Mouse (Mus musculus) embryo, embryonic 9.5 days (tissue): ENCODE results near the gene Mon1a.

Experiments
- DNase-seq: peaks from one replicate; pipeline ENCODE4 v3.0.0-alpha.2; 2017; ENCODE audit errors: extremely low spot score

Gene Mon1a

DNA sequence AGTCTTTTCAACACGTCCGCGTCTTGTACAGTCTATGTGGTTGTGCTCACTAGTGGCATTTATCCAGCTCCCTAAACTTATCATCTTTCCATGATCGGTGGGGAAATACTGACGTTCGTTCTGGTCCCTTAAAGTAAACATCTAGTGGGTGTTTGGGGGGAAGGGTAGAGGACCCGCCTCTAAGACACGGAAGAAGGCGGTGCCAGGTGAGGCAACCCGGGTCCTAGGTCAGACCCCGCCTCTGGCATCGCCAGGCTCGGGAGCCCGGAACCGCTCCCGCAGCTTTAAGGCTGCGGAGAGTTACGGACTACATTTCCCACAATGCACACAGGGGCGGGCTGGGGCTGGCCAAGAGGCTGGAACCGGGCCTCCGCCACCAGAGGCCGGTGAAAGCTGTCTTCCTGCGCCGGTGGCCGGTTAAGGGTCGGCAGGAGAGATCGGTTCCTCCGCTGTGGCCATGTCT is at the start of gene Mon1a:
Gene Mon1a, plus strand, starts transcription at position 348 of the 463 bp plus-strand sequence.
- DNase-seq = peak; percentile 86

DNA sequence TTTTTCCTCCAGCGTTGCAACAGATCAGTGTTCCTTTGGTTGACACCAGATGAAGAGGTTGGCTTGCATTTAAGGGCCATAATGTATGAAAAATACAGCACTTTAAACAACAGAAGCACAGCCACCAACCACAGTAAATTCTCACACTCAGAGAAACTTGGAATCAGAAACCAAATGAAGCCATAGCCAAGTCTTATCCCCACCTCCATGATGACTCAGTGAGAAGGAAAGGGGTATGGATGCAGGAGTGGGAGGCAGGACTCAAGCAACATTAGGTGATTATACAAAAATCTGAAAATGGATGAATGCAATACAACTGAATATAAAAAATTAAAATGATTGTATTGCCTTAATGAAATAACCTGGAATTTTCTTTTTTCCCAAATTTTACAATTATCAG is 49.1 kb upstream of the Mon1a start:
- no peak for DNase-seq

DNA sequence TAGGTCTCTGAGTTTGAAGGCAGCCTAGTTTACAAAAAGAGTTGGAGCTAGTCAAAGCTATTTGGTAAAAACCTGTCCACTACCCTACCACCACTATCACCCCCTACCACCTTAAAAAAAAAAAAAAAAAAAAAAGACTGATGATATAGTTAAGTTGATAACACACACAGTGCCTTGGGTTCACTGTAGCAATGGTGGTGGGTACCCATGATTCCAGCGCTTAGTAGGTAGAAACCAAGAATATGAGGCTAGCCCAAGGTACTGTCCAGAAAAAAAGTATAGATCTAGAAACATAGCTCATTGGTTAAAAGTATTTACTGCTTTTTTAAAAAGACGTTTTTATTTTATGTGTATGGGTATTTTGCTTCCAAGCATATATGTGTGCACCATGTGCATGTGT is 45.2 kb upstream of the Mon1a start:
- DNase-seq = no peak

DNA sequence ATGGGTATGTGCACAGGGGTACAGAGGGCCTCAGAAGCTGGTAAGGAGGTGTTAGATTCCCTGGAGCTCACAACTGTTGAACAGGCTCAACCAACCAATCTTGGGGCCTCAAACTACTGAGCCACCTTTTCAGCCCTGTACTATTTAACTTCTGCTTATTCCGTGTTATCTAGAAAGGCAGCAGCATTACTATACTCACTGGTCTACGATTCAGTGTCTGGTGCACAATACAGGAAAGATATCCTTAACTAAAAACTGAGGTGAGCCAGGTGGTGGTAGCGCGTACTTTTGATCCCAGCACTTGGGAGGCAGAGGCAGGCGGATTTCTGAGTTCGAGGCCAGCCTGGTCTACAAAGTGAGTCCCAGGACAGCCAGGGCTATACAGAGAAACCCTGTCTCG is 39.0 kb upstream of the Mon1a start:
- no peak for DNase-seq

DNA sequence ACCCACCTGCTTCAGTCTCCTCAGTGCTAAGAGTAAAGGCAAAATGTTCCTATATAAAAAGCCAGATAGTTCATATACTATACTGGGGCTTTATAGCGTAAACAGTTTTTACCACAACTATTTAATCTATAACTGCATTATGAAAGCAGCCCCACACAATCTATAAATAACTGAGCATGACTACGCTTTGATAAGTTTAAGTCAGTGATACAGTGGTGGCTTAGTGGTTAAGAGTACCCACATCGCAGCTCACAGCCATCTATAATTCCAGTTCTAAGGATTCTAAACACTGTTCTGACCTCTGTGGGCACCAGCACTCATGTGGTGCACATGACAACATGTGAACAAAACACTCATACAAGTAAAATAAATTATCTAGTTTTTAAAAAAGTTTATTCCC is 29.6 kb upstream of the Mon1a start:
- no peak for DNase-seq

DNA sequence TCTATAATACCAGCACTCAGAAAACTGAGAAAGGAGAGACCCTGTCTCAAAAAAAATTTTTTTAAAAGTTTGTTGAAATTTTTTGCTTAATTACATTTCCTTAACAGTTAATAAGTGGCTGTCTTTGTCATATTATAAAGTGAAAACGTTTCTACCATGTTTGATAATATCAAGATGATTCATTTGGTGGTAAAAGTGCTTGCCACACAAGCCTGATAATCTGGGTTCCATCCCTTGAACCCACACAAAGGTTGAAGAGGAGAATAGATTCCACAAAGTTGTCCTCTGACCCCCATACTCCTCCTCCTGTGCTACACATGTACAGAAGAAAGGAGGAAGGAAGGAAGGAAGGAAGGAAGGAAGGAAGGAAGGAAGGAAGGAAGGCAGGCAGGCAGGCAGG is 23.5 kb upstream of the Mon1a start:
- DNase-seq = no peak

DNA sequence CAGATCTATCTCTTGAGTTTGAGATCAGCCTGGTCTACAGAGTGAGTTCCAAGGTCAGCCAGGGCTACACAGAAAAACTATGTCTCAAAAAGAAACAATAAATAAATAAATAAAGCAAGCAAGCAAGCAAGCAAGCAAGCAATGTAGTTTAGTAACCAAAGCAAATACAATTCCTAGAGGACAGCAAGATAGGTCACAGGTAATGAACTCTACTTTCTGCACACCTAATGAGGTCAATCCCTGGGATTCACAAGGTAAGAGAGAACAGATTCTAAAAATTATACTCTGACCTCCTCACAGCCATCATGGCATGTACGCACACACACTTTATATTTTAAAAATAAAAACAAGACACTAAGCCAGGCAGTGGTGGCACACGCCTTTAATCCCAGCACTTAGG is 21.9 kb upstream of the Mon1a start:
- no peak for DNase-seq

DNA sequence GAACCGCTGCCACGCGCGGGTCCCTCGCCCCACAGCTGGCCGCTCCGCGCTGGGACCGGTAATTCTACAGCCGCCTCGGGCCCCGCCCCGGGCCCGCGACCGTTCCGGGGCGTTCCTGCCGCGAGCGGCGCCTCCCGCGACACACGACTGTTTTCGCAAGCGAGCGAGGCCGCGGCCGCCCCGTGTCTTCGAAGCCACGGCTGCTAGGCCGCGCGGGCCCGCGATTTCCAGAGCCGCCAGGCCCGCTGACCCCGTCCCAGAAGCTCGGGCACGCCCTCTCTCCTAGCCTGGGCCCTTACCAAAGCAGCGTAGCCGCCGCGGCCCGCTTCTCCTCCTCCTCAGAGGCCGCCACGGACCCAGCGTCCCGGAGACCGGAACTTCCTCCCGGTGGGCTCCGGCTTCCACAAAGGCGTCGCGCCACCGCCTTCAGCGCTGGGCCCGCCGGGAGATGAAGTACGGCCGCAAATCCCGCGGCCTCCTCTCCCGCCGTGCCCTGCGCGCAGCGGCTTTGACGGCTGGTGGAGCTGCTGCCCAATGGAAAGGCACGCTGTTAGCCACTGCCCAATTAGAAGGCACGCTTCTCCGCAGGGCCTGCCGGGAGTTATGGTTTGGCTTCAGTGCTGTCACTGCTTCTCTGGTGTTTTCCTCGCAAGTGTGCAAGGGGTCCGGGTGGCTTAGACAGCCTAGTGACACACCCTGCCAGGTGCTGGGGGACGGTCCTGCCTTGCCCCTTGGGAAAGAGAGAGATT is 15.4 kb upstream of the Mon1a start:
- DNase-seq = peak; percentile 90

DNA sequence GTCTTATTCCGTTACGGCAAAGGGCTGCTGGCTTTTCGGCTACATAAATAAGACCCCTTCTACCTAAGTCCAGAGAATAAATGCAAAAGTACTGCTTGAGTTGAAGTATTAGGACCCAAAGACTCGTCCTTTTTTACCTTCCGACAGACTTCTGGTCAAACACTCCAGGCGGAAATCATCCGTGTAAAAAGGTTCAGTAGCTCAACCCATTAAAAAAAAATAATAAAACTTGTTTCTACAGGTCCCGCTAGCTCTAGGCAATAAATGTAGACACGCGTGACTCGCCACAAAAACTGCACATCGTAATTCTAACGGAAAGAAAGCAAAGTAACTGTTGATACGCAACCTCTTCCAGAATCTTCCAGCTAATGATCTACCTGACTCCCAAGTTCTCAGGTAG is 14.8 kb upstream of the Mon1a start, which contains the start of gene Rbm6:
Gene Rbm6, minus strand, starts transcription at position 101 of the 400 bp plus-strand sequence.
- DNase-seq = no peak

DNA sequence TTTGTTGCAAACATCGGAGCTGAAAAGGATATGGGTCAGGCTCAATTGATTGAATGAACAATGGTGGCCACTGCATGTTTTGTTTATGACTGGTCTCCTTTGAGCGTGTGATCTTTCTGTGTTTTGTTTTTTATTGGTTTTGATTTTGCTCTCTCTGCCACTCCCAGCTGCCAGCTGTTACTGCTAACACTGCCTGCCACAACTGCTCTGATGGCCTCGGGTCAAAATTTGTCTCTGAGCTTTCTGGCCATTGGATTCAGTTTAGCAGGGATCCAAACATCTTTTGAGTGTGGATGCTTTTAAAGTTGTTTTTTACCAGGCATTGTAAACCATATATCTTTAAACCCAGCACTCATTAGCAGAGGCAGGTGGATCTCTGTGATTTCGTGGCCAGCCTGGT is 7.5 kb upstream of the Mon1a start:
- DNase-seq = no peak

DNA sequence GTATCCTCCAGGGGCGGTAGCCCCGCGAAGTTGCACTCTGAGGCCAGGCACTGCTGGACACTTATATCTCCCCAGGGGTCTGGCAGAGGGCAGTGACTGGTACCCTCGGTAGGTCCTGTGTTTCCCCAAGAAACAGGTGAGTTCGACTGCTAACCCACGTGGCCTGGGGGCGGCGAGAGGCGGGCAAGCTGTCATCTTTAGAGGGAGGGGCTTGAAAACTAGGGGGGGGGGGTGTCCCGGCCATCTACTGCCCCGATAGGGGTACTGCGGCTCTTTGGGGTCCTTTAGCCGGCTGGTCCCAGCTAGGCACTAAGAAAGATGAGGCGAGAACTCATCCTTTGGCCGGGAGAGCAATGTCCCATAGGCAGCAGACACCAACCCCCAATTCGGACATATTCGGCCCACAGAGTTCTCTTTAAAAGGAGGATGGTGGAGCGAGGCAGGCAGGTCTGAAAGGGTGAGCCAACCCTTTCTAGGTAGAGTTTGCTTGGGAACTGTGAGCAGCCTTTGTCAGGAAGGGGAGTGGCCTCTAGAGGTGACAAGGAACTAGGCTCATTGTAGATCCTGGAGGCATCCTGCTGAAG is 408 bp downstream of the Mon1a start:
- no peak for DNase-seq

DNA sequence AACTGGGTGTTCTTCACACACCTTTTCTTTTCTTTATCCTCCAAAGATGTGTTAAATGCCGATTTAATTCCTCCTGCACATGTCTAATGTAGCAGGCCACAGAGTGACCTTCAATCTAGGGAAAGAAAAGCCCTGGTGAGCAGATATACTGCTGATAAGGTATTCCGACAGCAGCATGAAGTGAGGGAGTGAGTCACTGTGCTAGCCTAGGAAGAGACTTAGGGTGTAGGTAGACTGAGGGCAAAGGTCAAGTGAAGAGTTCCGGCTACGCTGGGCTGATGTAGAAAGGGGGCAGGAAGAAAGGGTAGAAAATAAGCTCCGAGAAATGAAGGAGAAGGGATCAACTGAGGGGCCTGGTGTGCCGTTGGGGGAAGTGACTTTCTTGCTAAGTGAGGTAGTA is 2.3 kb downstream of the Mon1a start:
- no peak for DNase-seq

DNA sequence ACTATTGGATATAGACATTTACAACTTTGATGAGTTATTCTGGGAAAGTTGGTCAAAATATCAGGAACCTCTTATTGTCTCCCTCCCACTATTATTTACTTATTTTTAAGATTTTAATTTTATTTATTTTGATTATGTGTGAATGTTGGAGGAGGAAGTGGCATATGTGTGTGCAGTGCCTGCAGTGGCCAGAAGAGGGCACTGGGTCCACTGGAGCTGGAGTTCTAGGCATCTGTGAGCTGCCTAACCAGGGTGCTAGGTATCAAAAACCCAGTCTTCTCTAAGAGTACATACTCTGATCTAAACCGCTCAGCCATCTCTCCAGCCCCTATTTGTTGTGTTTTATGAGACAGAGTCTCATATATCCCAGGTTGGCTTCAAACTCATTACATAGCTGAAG is 3.1 kb downstream of the Mon1a start:
- DNase-seq = no peak

DNA sequence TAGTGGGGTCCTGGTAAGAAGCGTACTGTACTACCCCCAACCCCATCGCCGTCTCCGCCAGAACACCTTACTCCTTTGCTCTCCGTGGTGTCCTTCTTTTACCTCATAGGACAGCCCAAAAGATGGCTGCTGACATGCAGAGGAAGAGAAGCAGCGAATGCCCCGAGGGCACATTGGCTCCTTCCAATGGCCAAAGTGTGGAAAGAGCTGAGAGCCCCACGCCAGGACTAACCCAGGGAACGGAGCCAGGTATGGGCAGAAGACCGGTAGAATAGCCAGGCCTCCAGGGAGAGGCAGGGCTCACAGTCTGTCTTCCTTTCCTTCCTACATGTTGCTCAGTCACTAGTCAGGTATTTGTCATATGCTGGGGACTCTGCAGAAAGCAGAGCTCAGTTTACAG is 10.6 kb downstream of the Mon1a start:
- no peak for DNase-seq

DNA sequence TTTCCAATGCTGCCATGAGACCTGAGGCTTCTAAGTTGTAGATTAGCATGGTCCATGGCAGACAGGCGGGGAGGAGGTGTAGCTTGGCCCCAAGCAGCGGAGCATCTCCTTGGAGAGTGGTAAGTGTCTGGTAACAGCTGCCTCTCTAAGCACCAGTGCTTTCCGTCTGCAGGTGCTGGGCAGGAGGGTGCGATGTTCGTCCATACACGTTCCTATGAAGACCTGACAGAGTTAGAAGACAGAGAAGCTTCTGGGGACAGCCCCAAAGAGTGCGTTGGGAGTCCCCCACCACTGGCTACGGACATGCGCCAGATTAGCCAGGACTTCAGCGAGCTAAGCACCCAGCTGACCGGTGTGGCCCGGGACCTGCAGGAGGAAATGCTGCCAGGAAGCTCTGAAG is 11.9 kb downstream of the Mon1a start:
- no peak for DNase-seq

DNA sequence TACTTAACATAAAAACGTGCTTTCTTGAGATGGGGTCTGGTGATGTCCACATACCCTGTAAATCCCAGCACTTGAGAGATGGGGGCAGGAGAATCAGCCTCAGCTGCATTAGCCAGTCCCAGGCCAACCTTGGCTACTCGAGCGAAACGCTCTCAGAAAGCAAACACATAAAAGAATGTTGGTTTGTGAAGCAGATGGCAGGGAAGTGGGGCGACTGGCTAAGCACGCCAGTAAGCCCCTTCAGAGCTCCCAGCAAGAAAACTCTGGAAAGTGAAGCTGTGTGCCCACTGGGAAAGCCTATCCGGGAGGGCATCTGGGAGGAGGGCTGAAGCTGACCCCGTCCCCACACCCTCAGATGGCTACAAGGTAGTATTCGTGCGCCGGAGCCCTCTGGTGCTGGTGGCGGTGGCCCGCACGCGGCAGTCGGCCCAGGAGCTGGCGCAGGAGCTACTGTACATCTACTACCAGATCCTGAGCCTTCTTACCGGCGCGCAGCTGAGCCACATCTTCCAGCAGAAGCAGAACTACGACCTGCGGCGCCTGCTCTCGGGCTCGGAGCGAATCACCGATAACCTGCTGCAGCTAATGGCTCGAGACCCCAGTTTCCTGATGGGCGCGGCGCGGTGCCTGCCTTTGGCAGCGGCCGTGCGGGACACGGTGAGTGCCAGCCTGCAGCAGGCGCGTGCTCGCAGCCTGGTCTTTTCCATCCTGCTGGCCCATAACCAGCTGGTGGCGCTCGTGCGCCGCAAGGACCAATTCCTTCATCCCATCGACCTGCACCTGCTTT is 13.1 kb downstream of the Mon1a start:
- peak; percentile 83 for DNase-seq

DNA sequence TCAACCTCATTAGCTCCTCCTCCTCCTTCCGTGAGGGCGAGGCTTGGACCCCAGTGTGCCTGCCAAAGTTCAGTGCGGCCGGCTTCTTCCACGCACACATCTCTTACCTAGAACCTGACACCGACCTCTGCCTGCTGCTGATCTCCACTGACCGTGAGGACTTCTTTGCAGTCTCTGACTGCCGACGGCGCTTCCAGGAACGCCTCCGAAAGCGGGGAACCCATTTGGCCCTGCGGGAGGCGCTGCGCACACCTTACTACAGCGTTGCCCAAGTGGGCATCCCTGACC is 13.6 kb downstream of the Mon1a start:
- DNase-seq = no peak

DNA sequence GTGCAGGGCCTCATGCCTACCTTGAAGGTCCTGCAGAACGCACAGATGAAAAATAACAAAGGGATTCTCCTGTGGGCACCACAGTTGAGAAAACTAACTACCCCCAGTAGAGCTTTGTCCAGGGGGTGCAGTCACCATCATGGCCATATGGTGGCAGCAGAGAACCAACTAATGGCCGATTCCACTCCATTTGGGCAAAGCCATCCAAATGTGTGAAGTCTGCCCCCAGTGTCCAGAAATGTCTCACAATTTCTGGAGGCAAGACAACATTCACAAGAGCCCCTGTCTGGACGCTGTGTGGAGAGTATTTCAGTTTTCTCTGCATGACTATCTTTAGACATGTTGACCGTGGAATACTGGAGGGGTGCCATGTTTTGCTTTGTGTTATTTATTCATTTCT is 16.8 kb downstream of the Mon1a start:
- peak; percentile 89 for DNase-seq

DNA sequence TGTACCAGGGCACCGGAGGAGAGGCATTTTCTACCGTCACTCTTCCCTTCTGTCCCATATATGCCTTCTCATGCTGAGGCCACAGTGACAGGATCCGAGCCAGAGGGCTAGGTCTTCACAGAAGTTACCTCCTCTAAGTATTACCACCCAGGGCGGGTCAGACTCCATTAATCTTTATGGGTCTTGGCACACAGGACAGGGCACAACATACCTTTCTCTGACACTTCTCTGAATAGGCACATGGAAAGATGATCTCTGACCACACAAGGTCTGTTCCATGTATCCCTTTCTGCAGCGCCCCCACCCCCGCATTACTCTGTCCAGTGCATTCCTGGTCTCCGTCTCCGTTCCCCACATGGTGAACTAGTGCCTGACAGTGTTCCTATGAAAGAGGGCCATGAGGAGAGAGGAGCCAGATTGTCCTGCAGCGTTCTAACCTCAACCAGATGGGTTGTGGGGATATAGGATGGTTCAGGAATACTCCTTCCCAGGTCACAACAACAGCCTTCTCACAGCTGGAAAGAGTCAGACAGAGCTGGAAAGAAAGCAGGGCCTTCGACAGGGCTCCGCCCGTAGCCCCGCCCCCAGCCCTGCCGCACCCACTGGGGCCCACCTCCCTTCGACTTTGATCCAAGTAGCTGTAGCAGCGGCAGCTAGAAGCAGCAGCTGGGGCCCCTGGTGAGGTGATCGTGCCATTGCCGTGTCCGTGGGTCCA is 18.5 kb downstream of the Mon1a start, which contains the start of gene Mst1r:
Gene Mst1r, plus strand, starts transcription at position 622 of the 715 bp plus-strand sequence.
- peak; percentile 81 for DNase-seq

DNA sequence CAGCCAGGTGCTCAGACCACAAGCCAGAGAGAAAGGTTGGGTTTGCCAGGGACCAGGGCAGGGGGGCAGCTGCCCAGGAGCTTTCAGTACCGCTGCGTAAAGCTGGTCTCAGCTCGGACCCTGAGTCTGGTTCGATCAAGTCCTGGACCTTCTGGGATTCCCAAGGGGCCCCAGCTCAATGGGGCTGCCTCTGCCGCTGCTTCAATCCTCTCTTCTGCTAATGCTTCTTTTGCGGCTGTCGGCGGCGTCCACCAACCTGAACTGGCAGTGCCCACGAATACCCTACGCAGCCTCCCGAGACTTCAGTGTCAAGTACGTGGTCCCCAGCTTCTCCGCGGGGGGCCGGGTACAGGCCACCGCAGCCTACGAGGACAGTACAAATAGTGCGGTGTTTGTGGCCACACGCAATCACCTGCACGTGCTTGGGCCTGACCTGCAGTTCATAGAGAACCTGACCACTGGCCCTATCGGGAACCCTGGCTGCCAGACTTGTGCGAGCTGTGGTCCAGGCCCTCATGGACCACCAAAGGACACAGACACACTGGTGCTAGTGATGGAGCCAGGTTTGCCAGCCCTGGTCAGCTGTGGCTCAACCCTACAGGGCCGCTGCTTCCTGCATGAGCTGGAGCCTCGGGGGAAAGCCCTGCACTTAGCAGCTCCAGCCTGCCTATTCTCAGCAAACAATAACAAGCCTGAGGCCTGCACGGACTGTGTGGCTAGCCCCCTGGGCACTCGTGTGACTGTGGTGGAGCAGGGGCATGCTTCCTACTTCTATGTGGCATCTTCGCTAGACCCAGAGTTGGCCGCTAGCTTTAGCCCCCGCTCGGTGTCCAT is 19.2 kb downstream of the Mon1a start:
- DNase-seq = no peak

DNA sequence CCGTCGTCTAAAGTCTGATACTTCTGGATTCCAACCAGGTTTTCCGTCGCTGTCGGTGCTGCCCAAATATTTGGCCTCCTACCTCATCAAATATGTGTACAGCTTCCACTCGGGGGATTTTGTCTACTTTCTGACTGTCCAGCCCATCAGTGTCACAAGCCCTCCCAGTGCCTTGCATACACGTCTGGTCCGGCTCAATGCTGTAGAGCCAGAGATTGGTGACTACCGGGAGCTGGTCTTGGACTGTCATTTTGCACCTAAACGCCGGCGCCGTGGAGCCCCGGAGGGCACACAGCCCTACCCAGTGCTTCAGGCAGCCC is 19.8 kb downstream of the Mon1a start:
- DNase-seq = no peak
